In genomic region chrX:20688068-20688547, GRCm38 (mm10) we compare ENCODE assay signal across 8 mouse cellular contexts. TPM values are rescaled to one million over a fixed set of nuclear protein-coding genes. Genes with fewer than 3 reads are reported as not detected.
DNase-seq lines count a peak whose midpoint lies in the region; ATAC-seq lines count a peak whose summit lies in the region.

No protein-coding gene starts in this region.

- peak overlapping the region; percentile 62 for H3K4me3 ChIP-seq in hindbrain, embryonic 12.5 days

- no peaks in the 10 kb centered on the region for H3K27me3 ChIP-seq in hindbrain, embryonic 12.5 days

- 21% methylated on average over 33 of the region's 33 CpGs for WGBS in hindbrain, embryonic 12.5 days

- DNase-seq in NIH3T3 (ENCODE audit: low read depth) = peak; percentile 91
- DNase-seq in cerebellum, postnatal 10 days = peak; percentile 91 to 93
- peak; percentile 81 to 87 for DNase-seq in frontal cortex, postnatal 10 days (ENCODE audit: low spot score in 2 of 2)
- DNase-seq in layer of hippocampus, postnatal 14 days (ENCODE audit: low spot score in 2 of 2) = peak; percentile 75 to 82
- peak; percentile 89 for DNase-seq in lung, postnatal 10 days
- peak; percentile 57 for DNase-seq in ovary, postnatal 14 days (ENCODE audit: low spot score)
- peak; percentile 77 to 81 for DNase-seq in thymus, postnatal 10 days (ENCODE audit: low spot score in 2 of 2)

- H3K9me3 ChIP-seq in hindbrain, embryonic 12.5 days (replicated peaks) = no peaks in the 10 kb centered on the region

- H3K36me3 ChIP-seq in hindbrain, embryonic 12.5 days = peaks cover 10% of the 10 kb centered on the region

- peak; percentile 93 for ATAC-seq in hindbrain, embryonic 12.5 days (ENCODE audit: low FRiP score)

- H3K9ac ChIP-seq in hindbrain, embryonic 12.5 days = peak overlapping the region; percentile 85

- peak overlapping the region; percentile 97 for H3K27ac ChIP-seq in hindbrain, embryonic 12.5 days

- peak overlapping the region; percentile 60 for H3K4me2 ChIP-seq in hindbrain, embryonic 12.5 days (replicated peaks)

- H3K4me1 ChIP-seq in hindbrain, embryonic 12.5 days = peaks cover 8% of the 10 kb centered on the region

RNA-seq across cellular contexts. Expression of gene Cdk16, which starts 0.4 kb away (rescaled TPM):
- polyA plus RNA-seq in hindbrain, embryonic 12.5 days (2016; fragmentation: Nextera tagmentation; extraction: Ambion mirVana) = 159 and 160 TPM in 2 replicates
- 100 to 1,000 TPM; 292 to 294 TPM for total RNA-seq in layer of hippocampus, postnatal 14 days (2021)

RNA-seq across cellular contexts. Expression of gene Usp11, which starts 15.6 kb away (rescaled TPM):
- polyA plus RNA-seq in hindbrain, embryonic 12.5 days (2016; fragmentation: Nextera tagmentation; extraction: Ambion mirVana) = 87.9 and 88.7 TPM in 2 replicates
- 10 to 100 TPM; 81.9 to 82.7 TPM for total RNA-seq in layer of hippocampus, postnatal 14 days (2021)

RNA-seq across cellular contexts. Expression of gene Uba1, which starts 30.0 kb away (rescaled TPM):
- 369 and 378 TPM in 2 replicates for polyA plus RNA-seq in hindbrain, embryonic 12.5 days (2016; fragmentation: Nextera tagmentation; extraction: Ambion mirVana)
- 100 to 1,000 TPM; 380 to 412 TPM for total RNA-seq in layer of hippocampus, postnatal 14 days (2021)

Comparison
In these comparisons a context has a peak if more than half of its experiments do, and no peak if none do; other contexts are left out.
1. Peak in every context shown above with its lines: DNase-seq, ATAC-seq, H3K4me3 ChIP-seq and H3K27ac ChIP-seq.